Mouse (Mus musculus) T-cell, adult 2 months (primary cell): ENCODE data around the gene Prcp.

ENCODE experiments used
- DNase-seq: peaks from one replicate; pipeline ENCODE4 v3.0.0; 2022; ENCODE audit warnings: low spot score

Gene Prcp

DNA sequence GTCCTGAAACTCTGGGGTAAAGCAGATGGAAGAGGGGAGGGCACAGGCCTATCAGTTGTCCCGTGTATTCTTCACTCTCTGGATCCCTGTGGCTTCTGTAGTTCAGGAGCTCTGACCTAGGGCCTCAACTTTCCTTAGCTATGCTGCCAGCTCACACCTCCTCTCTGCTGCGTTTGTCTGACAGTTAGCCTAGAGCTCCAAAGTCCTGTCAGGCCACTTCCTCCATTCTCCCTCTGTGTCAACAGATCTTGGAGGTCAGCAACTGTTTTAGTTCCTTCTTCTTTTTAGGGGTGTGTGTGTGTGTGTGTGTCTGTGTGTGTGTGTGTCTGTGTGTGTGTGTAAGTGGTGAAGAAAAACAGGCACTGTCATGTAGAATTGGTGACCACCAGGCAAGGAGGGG lies 106.5 kb downstream of the Prcp start:
- no peak for DNase-seq

DNA sequence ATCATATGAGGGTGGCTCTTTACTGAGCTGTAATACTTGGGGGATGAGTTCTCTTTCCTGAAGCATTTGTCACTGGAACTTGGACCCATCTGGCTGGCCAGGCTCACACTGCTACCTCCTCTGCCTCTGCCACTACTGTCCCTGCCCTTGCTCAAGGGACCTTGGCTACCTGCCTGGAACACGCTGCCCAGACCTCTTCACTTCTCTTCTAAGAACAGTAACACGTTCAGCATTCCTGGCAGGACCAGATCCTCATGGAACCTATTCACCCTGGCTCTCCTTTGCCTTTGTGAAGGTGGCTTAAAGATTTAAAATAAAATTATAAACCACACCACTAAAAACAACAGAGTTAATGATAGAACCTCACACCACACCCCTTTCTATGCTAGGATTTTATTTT lies 107.6 kb downstream of the Prcp start:
- DNase-seq, result no peak
